Mouse (Mus musculus) heart, postnatal 36 days (tissue): ENCODE data around the gene Fig4. TPM values are rescaled to one million over a fixed set of nuclear protein-coding genes. Genes with fewer than 3 reads are reported as not detected.

ENCODE experiments used
- DNase-seq, 2 experiments: peaks; one replicate each; pipeline ENCODE4 v3.0.0; 2021 to 2022
- intact Hi-C: fragments of 180-260 bp; cut with DNase I; formaldehyde crosslinking; loops from one replicate; pipeline ENCODE4 v1.15.1; 2025
- total RNA-seq, 2 experiments: library from RNA; stranded (reverse); gene quantifications; 2 replicates each; pipeline ENCODE4 v1.2.3; 2021

Gene Fig4
- total RNA-seq, 2 experiments from 2014 or later, result 26.4 to 27.0 TPM

DNA sequence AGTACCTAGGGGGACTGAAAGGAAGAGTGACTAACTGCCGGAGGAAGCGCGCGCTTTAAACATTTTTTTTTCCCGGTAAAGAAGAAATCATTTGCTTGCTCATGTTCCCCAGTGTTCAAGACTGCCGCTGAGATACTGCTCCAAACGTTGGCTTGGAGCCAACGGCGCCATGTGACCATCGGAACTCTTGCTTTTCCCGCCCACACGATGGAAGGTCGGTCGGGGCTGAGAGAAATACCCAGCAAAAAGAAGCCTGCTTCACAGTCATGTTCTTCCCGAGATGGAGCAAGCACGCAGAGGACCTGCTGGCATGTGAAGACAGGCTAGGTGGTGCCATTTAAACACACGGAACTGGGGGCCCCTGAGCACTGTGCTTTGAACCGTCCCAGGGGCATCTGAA, 151.6 kb downstream of the Fig4 start:
- intact Hi-C loops, result no loop called here
- DNase-seq, result no peak

DNA sequence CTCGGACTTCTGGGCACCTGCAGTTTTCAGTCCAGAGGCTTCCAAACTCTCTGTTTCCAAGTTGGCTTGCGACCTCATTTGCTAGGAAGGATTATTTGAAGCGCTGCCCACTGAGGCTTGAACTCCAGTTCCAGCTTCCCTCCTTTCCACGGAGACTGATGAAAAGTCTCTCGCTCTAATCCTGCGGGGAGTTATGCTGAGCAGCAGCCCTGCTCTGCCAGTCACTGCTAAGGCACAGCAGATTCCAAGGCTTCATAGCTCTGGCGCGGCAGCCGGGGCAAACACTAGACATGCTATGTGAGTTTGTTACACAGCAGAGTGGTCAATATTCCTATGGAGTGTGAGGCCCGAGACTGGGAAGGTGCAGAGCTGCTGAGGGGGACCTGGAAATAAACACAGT, 152.0 kb downstream of the Fig4 start:
- DNase-seq, result no peak
- intact Hi-C loops, result no loop called here

DNA sequence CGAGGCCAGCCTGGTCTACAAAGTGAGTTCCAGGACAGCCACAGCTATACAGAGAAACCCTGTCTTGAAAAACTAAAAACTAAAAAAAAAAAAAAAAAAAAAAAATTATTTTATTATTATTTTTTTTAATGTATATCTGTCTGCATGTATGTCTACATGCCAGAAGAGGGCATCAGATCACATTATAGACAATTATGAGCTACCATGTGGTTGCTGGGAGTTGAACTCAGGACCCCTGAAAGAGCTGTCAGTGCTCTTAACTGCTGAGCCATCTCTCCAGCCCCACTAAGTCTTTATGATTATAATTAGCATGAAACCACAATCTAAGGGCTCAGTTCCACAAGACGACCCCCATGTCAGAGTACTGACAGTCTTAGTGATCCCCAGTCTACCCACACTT, 152.6 kb downstream of the Fig4 start:
- DNase-seq, result no peak
- intact Hi-C loops, result no loop called here

DNA sequence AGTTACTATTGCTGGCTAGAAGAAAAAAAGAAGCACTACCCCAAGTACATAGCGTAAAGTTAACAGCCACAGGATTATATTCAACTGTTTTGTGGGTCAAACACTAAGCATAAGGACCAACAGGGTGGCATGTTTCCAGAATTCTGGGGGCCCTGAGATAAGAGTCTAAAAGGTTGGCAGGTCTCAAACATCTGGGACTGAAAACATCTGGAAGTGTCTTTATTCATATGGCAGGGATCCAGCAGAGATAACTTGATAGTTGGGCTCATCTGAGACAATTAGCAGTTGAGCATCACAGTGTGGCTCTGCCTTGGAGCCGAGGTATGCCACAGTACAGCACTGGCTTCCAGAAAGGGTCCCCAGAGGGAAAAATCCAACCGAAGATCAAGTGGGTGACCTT, 153.8 kb downstream of the Fig4 start:
- no peak for DNase-seq
- intact Hi-C loops, result no loop called here

DNA sequence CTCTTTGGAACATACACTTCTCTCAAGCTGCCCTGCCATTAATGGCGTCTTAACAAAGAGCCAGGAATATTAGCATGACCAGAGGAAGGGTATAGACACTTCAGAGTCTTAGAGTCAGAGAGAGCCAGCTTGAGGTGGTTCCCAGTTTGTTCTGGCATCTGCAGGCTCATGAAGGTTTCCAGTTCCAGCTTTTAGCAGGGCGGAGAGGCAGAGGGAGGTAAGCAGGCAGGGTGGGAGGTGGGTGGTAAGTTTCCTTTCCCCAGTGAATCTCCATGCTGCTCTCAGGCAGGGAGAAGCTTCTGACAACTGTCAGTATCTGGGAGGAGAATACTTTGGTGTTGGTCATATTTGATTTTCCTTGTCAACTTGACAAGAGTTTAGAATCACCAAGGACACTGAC, 156.9 kb downstream of the Fig4 start:
- DNase-seq, result no peak
- intact Hi-C loops, result no loop called here

Other genes starting within 250 kb of the Fig4 start
- not detected for gene Gpr6, start 231.0 kb downstream of the Fig4 start, total RNA-seq
- not detected for gene Ak9, start 720 bp upstream of the Fig4 start, total RNA-seq
- 1 to 10 TPM; 8.6 to 8.9 TPM for gene Zbtb24, start 147.1 kb upstream of the Fig4 start, total RNA-seq
- gene Mical1, start 173.1 kb upstream of the Fig4 start, total RNA-seq, result 10 to 100 TPM; 14.5 to 15.8 TPM
- gene Smpd2, start 187.1 kb upstream of the Fig4 start, total RNA-seq, result 10 to 100 TPM; 42.8 to 45.3 TPM
- gene Ppil6, start 187.2 kb upstream of the Fig4 start, total RNA-seq, result 1 to 10 TPM; 1.2 to 1.8 TPM
- 100 to 1,000 TPM; 144 to 145 TPM for gene Cd164, start 216.2 kb upstream of the Fig4 start, total RNA-seq